Mouse (Mus musculus): ENCODE measurements around the gene Clstn1. TPM values are rescaled to one million over a fixed set of nuclear protein-coding genes. Genes with fewer than 3 reads are reported as not detected.
A peak's percentile ranks its signal among the peaks of the same experiment; 100 is the strongest.

Clstn1 gene
- polyA plus RNA-seq, 3 experiments from 2014 or later: 5.4 to 7.5 (median 6.3) TPM

DNA sequence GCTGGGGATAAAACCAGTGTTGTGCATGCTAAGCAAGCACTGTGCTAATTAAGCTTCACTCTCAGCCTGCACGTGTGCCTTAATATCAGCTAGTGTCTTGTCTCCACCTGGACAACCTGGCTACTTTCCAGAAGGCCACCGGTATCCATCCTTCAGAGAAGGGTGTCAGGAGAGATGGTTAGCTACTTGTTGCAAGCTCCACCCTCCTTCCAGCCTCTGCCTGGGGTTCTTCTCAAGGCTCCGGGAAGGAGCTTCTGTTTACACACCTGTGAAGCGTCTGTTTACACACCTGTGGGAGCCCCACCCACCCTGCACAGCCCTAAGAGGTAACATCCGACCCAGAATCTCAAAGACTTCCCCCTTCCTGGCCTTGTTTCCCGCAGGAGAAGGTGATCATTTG is 17.6 kb upstream of the Clstn1 start:
- ATAC-seq: no peak

DNA sequence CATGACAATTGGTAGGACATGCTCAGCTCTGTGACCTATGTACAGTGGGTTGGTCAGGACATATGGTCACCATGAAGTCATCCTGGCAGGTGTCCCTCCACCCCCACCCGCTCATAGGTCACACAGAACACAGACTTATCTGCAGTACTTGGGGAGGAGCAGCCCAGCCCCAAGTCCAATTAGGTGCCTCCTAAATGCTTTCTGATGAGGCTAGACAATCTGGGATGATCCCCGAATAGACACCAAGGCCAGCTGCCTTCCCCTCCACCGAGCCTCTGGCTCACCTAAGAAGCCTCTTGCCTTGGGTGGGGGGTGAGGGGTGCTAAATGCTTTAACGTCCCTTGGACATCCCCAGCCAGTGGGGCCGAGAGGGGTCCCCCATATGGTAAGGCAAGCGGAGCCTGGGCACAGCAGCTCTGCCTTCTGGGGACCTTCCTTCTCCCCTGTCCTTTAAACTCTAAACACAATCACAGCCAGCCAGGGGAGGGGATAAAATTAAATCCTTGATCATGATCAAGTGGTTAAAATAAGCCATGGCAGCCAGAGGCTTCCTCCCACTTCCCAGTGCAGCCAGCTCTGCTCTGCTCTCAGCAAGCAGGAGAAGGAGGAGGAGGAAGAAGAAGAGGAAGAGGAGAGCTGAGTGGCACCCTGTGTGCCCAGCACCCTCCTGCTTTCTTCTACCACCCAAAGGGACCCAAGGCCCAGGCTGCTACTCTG is 16.3 kb upstream of the Clstn1 start:
- ATAC-seq: no peak

GRCm38 (mm10) chr4:149570498-149570863 is 15.8 kb upstream of the Clstn1 start:
- no peak for ATAC-seq

GRCm38 (mm10) chr4:149571209-149571608 is 15.1 kb upstream of the Clstn1 start:
- ATAC-seq: no peak

DNA sequence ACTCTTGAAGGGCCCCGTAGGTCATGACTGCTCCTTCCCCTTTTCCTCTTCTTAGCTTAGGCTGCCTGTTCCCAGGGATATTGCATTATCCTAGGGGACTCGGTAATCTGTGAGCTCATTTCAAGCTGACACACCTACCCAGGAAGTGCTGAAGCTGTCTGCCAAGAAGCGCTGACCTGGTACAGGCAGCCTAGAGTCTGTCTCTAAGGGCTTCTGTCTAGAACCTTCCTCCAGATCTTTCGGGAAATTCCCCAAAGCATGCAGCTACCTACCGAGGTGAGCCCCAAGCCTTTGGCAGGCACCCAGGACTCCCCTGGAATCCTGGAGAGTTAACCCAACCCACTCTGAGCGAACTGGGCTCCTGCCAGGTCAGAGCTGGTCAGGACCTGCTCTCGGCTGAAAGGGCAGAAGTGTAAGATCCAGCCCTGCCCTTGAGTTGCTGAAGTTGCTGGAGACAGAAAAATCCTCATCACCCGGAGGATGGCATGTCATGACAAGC is 14.6 kb upstream of the Clstn1 start:
- no peak for ATAC-seq

DNA sequence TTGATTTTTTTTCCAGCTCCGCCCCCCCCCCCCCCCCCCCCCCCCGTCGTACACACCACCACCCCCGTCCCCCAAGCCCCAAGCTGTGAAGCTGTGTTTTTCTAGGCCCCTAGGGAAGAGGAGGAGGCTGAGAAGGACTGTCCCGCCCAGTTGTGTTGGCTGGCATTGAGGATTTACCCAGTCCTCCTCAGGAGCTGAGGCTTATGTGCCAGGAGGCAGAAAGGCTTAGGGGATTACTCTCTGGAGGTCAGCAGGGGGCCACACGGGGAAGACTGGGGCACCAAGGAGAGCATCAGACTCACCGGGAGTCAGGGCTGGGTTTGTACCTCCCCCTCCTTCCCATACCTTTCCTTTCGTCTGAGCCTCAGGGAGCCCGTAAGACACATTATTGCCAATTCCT is 13.8 kb upstream of the Clstn1 start:
- no peak for ATAC-seq

DNA sequence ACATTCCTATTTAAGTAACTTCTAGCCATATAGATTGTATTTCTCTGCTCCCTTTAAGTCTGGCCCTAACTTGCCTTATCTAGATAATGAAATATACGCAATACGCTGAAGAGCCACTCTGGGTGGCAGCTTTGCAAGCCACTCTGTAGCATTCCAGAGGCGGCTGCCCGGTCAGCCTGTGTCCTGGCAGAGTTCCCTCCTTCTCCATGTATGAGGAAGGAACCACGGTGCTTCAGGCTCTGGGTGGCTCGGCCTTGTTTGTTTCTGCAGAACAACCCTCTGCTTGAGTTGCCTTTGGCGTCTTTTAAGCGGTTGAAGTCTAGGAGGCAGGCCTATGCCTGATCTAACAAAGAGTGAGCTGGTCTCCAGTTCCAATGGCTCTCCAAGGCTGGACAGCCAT is 13.4 kb upstream of the Clstn1 start:
- ATAC-seq: no peak

DNA sequence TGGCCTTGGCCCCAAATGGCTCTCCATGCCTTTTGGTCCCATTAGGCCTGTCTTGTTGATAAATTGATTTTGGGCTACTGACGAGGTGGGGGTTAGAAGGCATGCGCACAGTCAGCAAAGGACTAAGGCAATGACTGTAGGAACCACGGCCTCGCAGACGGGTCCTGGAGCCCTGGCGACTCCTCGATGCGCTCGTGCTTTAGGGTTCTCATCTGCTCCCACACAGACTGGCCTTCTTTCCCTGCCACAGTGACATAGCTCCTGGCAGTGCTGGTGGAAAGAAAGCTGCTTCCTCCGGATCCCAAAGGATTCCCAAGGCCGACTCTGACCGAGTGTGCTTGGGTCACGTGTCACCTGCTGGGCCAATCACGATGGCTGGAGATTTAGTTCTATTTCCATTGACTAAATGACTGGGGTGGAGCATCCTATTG is 11.9 kb upstream of the Clstn1 start:
- no peak for ATAC-seq

DNA sequence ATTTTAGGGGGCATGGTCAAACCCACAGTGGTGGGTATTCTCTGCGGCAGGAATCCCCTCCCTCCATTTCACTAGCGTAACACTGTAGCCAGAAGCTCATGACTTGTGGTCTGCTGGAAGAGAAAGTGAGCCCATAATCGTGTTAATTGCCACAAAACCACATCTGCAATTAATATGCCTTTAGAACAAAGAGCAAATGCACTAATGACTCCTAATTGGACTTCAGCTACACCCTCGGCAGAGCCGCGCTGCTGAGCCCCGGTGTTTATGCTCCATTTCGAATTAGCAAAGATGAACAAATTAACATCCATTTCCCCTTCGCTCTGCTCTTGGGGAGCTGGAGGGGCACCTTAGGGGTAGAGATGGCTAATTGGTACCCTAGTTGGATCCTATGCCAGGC is 10.2 kb upstream of the Clstn1 start:
- ATAC-seq: no peak

DNA sequence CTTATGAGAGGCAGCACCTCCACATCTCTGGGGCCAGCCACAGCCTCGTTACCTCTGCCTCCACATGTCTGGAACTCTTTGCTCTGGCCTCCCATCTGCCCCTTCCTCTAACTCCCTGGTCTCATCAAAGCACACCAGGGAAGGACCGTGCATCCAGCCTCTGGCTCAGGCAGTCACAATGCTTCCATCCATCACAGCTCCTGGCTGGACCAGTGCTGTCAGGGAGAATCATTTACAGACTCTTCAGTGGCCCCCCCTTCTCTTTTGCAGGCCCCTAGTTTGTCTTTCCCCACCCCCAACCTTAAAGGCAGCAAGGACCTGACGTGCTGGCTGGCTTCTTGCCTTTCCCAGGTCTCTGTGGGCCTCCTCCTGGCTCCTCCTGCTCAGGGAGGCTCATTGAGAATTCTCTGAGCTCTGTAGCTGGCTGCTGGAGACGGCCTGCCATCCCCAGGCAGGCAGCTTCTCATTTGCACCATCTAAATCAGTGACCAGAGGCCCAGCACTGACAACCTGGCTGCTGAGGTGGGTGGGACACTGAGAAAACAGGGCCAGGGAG is 9.2 kb upstream of the Clstn1 start:
- ATAC-seq: no peak

DNA sequence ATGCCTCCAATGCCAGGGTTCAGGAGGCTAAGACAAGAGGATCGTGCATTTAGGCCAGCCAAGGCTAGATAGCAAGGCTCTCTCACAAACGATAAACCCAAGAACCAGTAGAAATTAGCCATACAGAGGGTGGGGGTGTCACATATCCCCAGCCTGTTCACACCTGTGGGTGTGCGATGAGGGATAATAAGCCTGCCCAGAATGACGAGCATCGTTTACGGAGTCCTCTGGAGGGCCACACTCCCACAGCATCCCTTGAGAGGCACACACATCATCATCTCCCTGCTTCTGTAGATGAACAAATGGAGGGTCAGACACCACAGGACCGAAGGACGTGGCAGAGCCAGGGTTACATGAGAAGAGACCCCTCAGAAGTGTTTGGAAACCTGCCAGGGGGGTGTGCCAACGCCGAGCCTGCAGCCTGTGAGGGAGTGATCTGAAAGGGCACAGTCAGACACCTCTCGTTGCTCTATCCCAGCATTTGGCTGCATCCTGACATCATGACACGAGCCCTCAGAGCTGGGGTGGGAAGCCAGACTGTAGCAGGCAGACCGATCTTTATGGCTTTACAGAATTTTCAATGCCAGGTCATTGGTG is 8.1 kb upstream of the Clstn1 start:
- no peak for ATAC-seq

- ATAC-seq: no peak
These were observed 7.4 kb upstream of the Clstn1 start for GRCm38 (mm10) chr4:149578831-149579230.

DNA sequence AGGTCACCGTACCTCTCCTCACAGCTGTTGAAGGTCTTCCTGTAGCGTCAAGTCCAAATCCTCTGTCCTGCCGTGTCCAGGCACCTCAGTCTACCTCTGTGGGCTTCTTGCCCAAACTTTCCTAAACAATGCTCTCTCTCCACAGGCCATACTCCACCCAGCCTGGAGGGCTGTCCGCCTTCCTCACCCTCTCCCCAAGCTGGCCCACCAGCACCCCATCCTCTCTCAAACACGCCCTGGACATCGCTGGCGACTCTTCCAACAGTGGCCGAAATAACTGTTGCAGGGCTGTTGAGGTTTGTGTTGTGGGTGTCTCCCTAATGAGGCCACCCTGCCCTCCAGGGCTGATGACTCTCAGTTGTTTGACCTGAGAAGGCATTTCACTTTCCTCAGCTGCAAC is 1.0 kb upstream of the Clstn1 start:
- no peak for ATAC-seq

GRCm38 (mm10) chr4:149586783-149587595 is 721 bp downstream of the Clstn1 start:
- peak; percentile 32 for ATAC-seq

DNA sequence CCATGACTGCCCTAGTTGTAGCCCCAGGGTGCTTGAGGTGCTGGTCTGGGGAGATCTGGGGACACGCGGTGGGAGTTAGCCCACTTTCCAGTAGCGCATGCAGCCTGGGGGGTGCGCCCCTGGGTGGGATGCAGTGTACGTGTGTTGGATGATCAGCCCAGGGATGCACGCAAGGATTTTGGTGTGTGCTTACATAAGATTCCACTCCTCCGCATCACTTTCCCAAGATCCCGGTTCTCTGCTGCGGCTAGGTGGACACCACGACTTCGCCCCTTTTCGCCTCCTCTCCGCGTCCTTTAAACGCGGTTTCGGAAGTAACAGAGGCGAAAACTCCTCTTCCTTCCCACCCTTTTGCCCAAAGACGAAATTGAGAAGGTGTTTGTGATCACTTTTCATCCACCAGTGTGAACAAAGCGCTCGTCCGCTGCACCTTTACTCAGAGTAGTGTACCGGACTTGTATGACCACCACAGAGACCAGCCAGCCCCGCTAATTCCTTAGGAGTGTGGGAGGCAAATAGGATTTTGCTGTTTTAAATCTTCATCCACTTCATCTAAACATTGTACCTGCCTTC is 1.4 kb downstream of the Clstn1 start:
- ATAC-seq: no peak

DNA sequence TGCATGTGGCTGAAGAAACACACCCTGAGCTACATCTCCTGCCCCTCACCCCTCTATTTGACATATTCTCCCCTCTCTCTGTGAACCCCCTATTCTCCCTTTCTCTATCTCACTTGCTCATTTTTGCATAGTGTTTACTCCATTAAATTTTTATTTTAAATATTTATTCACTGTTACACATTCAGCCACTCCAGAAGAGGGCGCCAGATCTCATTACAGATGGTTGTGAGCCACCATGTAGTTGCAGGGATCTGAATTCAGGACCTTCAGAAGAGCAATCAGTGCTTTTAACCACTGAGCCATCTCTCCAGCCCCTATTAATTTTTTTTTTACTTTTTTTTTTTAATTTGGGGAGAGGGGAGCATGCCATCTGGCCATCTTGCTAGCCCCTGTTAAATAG is 3.9 kb downstream of the Clstn1 start:
- no peak for ATAC-seq

GRCm38 (mm10) chr4:149591486-149591885 is 5.2 kb downstream of the Clstn1 start:
- ATAC-seq: no peak

DNA sequence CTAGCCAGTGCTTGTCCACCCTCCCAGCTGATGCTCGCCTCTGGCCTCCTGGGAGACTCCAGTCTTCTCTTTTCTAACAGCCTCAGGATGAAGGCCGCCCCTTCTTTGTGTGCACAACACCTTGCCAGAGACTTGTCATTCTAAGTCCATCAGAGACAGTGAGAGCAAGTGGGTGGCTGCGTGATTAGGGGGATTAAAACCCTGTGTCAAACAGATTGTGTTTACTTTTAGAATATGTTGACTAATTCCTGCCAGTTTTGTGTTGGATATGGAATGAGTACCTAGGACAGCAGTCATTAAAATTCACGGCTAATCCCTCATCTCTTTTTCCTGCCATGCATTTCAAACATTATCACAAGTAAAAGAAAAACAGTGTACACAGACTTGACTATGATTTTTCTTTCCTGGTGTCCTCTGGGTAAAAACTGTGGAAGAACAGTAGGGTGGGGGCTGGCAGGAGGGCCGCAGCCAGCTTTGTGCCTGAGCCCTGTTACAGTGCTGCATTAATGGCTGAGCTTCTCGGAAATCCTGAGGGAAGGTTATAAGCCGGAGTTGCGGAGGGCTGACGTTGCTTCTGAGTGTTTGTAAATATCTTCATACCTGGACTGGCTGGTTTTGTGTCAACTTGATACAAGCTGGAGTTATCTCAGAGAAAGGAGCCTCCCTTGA is 8.8 kb downstream of the Clstn1 start:
- no peak for ATAC-seq

DNA sequence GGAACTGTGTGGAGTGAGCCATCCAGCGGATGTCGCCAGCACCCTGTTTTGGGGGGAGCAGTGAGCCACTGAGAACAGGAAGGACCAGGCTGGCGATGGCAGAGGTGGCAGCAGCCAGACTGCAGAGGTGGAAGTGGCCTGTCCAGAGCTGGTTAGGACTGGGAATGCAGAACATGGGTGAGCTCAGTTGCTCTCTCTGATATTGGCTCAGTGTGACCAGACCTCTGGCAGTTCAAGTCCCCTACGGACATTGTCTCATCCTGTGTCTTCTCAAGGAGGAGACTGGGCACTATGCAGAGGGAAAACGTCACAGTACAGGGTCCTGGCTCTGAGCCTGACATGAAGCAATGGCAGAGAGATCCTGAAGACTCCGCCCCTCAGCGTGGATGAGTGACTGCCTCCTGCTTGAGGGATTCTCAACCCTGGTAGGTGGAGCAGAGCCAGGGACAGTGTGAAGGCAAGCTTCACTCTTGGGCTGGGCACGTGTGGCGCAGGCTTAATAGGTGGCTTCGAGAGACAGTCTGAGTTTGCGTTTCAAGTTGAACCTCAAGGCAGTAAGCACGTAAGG is 11.5 kb downstream of the Clstn1 start:
- ATAC-seq: no peak

DNA sequence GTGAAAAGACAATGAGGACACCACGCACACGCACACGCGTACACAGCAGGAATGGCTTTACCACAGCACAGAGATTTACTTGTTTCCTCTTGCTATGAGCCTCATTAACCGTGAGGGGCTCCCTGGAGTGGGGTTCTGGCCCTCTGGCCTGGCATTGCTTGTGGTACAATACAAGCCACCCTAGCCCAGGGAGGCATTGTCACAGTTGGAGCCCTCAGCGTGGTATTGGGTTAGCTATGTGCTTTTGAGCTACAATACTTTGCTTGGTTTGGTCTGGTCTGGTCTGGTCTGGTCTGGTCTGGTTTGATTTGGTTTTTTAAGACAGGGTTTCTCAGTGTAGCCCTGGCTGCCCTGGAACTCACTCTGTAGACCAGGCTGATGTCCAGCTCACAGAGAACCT is 13.3 kb downstream of the Clstn1 start:
- no peak for ATAC-seq

DNA sequence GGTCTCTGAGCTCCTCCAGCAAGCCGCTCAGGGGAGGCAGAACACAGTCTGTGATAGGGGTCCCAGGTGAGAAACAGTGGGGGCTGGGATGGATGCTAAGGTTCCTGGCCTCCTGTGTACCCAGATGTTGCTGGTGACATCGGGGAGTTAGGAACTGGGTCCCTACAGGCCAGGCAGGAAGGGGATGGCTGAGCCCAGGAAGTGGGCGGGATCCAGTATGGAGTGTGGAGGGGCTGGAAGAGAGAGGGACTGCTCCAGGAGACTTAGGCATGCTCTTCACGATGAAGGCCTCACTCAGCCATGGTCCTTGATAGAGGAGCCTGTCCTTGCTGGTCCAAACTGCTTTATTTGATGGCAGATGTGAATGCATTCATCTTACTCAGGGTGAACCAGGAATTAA is 13.9 kb downstream of the Clstn1 start:
- no peak for ATAC-seq

GRCm38 (mm10) chr4:149601484-149601883 is 15.2 kb downstream of the Clstn1 start:
- ATAC-seq: no peak

Data from inflammation-experienced regulatory T-cells, adult 6 months (primary cell).